Mouse (Mus musculus): Measurements from ENCODE around the gene Snx30.

GRCm38 (mm10) chr4:59817790-59818189 is 12.2 kb downstream of the Snx30 start:
- TF ChIP-seq GATA1 (IDR thresholded peaks at IDR 0.05; ENCODE audit: borderline replicate concordance, low read length) (no peak), FLI1 (IDR thresholded peaks at IDR 0.05; ENCODE audit: low read length) (no peak)
